Mouse (Mus musculus): ENCODE measurements around the gene Myom1.

The Myom1 gene

DNA sequence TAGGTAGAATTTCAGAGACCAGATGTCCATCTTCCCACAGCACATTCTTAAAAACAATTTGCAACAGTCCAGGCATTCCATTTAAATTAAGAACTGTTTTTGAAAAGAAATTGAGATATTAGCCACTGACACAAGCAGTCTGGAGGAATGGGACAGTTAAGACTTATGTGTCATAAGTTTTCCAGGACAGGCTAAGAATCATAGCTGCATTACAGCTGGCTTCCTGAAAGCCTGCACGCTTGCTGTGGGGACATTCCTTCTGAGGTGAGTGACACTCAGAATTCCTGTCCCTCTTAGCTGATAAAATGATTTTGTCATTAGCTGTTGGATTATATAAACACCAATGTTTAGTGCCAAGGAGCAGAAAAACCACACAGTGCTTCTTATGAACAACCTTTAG lies 167.2 kb downstream of the Myom1 start:
- in situ Hi-C loops (cut with MboI, MseI): no loop called here

DNA sequence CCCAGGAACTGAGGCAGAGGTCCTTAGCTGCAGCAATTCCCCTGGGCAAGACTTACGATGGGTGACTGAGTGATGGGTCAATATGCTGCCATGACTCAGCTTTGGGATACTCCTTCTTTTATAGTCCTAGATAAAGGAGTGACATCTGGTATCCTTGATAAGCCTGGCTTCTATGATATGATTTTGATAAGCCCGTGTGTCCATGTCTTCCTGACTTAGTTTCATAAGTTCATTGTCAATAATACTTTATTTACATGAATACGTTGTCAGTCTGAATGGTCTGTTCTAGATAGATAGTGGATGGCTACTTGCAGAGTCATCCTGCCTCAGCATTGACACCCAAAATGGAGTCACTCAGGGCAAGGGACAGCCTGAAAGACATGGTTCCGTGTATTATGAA lies 168.7 kb downstream of the Myom1 start:
- in situ Hi-C loops (cut with MboI, MseI): no loop called here

Measured in T-helper 17 cell (primary cell).